Mouse (Mus musculus): ENCODE measurements around the gene Slc22a21. TPM values are rescaled to one million over a fixed set of nuclear protein-coding genes. Genes with fewer than 3 reads are reported as not detected.
A peak's percentile ranks its signal among the peaks of the same experiment; 100 is the strongest.
"Not testable (repeated sequence)": the region's sequence is repeated elsewhere in the genome, so short reads cannot be mapped to it uniquely, and the experiment has no call there.

The Slc22a21 gene
- polyA plus RNA-seq, 1 experiment from 2014 or later, result 1.3 TPM

- H3K4me3 ChIP-seq (ENCODE audit: low read depth, low read length), result no peak overlapping the region
- no peak for ATAC-seq
- H3K36me3 ChIP-seq (replicated peaks; ENCODE audit: insufficient read depth, low read length), result peaks cover 15% of the 10 kb centered on the region
- no peak for DNase-seq
- no peak overlapping the region for H3K27ac ChIP-seq (ENCODE audit: low read depth)
- H3K4me2 ChIP-seq (ENCODE audit: low read depth, low read length), result no peak overlapping the region
- 0 out of 2 replicates have a peak, but pooled peaks cover 2% of the 10 kb centered on the region for H3K27me3 ChIP-seq (ENCODE audit: insufficient read depth, low read length)
- H3K9me3 ChIP-seq (ENCODE audit: low read length), result no peaks in the 10 kb centered on the region
- H3K9ac ChIP-seq (replicated peaks), result no peak overlapping the region
- H3K4me1 ChIP-seq (ENCODE audit: insufficient read depth), result peaks cover 11% of the 10 kb centered on the region
- TF ChIP-seq EP300 (IDR thresholded peaks at IDR 0.05; ENCODE audit: low read depth) (no peak), CTCF (IDR thresholded peaks at IDR 0.05; ENCODE audit: low read depth) (no peak)
- 84% methylated on average over 4 of the region's 4 CpGs for WGBS (ENCODE audit: insufficient replicate concordance)
Observed at GRCm38 (mm10) chr11:53981396-53981795, 1.3 kb upstream of the Slc22a21 start.

- peak; percentile 7; the same call in 1 of the 2 replicates for ATAC-seq
- H3K27ac ChIP-seq (ENCODE audit: low read depth), result not testable (repeated sequence)
- WGBS (ENCODE audit: insufficient replicate concordance), result 3% methylated on average over 23 of the region's 23 CpGs
Observed at GRCm38 (mm10) chr11:53979456-53979787, 710 bp downstream of the Slc22a21 start.

GRCm38 (mm10) chr11:53977672-53978071, 2.5 kb downstream of the Slc22a21 start:
- WGBS (ENCODE audit: insufficient replicate concordance), result 67% methylated on average over 3 of the region's 3 CpGs
- Histone ChIP-seq H3K9ac (replicated peaks) (no peak overlapping the region), H3K4me3 (ENCODE audit: low read depth, low read length) (no peak overlapping the region), H3K27ac (ENCODE audit: low read depth) (no peak overlapping the region), H3K27me3 (ENCODE audit: insufficient read depth, low read length) (0 out of 2 replicates have a peak, but pooled peaks cover 2% of the 10 kb centered on the region), H3K4me2 (ENCODE audit: low read depth, low read length) (no peak overlapping the region), H3K4me1 (ENCODE audit: insufficient read depth) (peaks cover 11% of the 10 kb centered on the region), H3K9me3 (ENCODE audit: low read length) (no peaks in the 10 kb centered on the region), H3K36me3 (replicated peaks; ENCODE audit: insufficient read depth, low read length) (no peaks in the 10 kb centered on the region)
- ATAC-seq (no peak), DNase-seq (no peak)
- TF ChIP-seq EP300 (IDR thresholded peaks at IDR 0.05; ENCODE audit: low read depth), result no peak
- peak; percentile 20; the same call in 1 of the 2 replicates for TF ChIP-seq CTCF (IDR thresholded peaks at IDR 0.05; ENCODE audit: low read depth)

More at GRCm38 (mm10) chr11:53979456-53979787, 710 bp downstream of the Slc22a21 start:
- DNase-seq, result peak; percentile 23
- H3K27me3 ChIP-seq (ENCODE audit: insufficient read depth, low read length); H3K36me3 ChIP-seq (replicated peaks; ENCODE audit: insufficient read depth, low read length); H3K9me3 ChIP-seq (ENCODE audit: low read length): not testable (repeated sequence)
- H3K4me1 ChIP-seq (ENCODE audit: insufficient read depth), result peaks cover 11% of the 10 kb centered on the region
- H3K4me3 ChIP-seq (ENCODE audit: low read depth, low read length), result peak overlapping the region; percentile 59
- H3K9ac ChIP-seq (replicated peaks), result peak overlapping the region; percentile 67
- H3K4me2 ChIP-seq (ENCODE audit: low read depth, low read length), result peak overlapping the region; percentile 98

GRCm38 (mm10) chr11:53975559-53975958, 4.6 kb downstream of the Slc22a21 start:
- Histone ChIP-seq H3K36me3 (replicated peaks; ENCODE audit: insufficient read depth, low read length) (no peaks in the 10 kb centered on the region), H3K9ac (replicated peaks) (no peak overlapping the region), H3K27me3 (ENCODE audit: insufficient read depth, low read length) (0 out of 2 replicates have a peak, but pooled peaks cover 2% of the 10 kb centered on the region), H3K4me1 (ENCODE audit: insufficient read depth) (peaks cover 11% of the 10 kb centered on the region), H3K9me3 (ENCODE audit: low read length) (no peaks in the 10 kb centered on the region), H3K4me3 (ENCODE audit: low read depth, low read length) (no peak overlapping the region), H3K27ac (ENCODE audit: low read depth) (no peak overlapping the region), H3K4me2 (ENCODE audit: low read depth, low read length) (no peak overlapping the region)
- TF ChIP-seq CTCF (IDR thresholded peaks at IDR 0.05; ENCODE audit: low read depth) (no peak), EP300 (IDR thresholded peaks at IDR 0.05; ENCODE audit: low read depth) (no peak)
- DNase-seq, result no peak
- no peak for ATAC-seq

GRCm38 (mm10) chr11:53958984-53959383, 21.1 kb downstream of the Slc22a21 start:
- Histone ChIP-seq H3K27me3 (ENCODE audit: insufficient read depth, low read length) (no peaks in the 10 kb centered on the region), H3K9ac (replicated peaks) (no peak overlapping the region), H3K4me3 (ENCODE audit: low read depth, low read length) (no peak overlapping the region), H3K36me3 (replicated peaks; ENCODE audit: insufficient read depth, low read length) (no peaks in the 10 kb centered on the region), H3K27ac (ENCODE audit: low read depth) (no peak overlapping the region), H3K4me1 (ENCODE audit: insufficient read depth) (no peaks in the 10 kb centered on the region), H3K4me2 (ENCODE audit: low read depth, low read length) (no peak overlapping the region), H3K9me3 (ENCODE audit: low read length) (no peaks in the 10 kb centered on the region)
- 54% methylated on average over 3 of the region's 3 CpGs for WGBS (ENCODE audit: insufficient replicate concordance)
- ATAC-seq, result no peak
- no peak for DNase-seq
- TF ChIP-seq EP300 (IDR thresholded peaks at IDR 0.05; ENCODE audit: low read depth), result no peak
- peak; percentile 38 for TF ChIP-seq CTCF (IDR thresholded peaks at IDR 0.05; ENCODE audit: low read depth)

- H3K4me1 ChIP-seq (ENCODE audit: insufficient read depth); H3K9me3 ChIP-seq (ENCODE audit: low read length); H3K4me2 ChIP-seq (ENCODE audit: low read depth, low read length); ATAC-seq; H3K27ac ChIP-seq (ENCODE audit: low read depth); H3K9ac ChIP-seq (replicated peaks); H3K36me3 ChIP-seq (replicated peaks; ENCODE audit: insufficient read depth, low read length); H3K4me3 ChIP-seq (ENCODE audit: low read depth, low read length); H3K27me3 ChIP-seq (ENCODE audit: insufficient read depth, low read length): not testable (repeated sequence)
- WGBS (ENCODE audit: insufficient replicate concordance), result 36% methylated on average over 4 of the region's 4 CpGs
- TF ChIP-seq CTCF (IDR thresholded peaks at IDR 0.05; ENCODE audit: low read depth), result peak; percentile 58
- DNase-seq, result peak; percentile 29
Observed at GRCm38 (mm10) chr11:53958176-53958575, 22.0 kb downstream of the Slc22a21 start.

- 56% methylated on average over 1 of the region's 1 CpGs for WGBS (ENCODE audit: insufficient replicate concordance)
- Histone ChIP-seq H3K9ac (replicated peaks) (no peak overlapping the region), H3K4me1 (ENCODE audit: insufficient read depth) (no peaks in the 10 kb centered on the region), H3K27ac (ENCODE audit: low read depth) (no peak overlapping the region), H3K27me3 (ENCODE audit: insufficient read depth, low read length) (no peaks in the 10 kb centered on the region), H3K4me3 (ENCODE audit: low read depth, low read length) (no peak overlapping the region), H3K36me3 (replicated peaks; ENCODE audit: insufficient read depth, low read length) (no peaks in the 10 kb centered on the region), H3K9me3 (ENCODE audit: low read length) (no peaks in the 10 kb centered on the region), H3K4me2 (ENCODE audit: low read depth, low read length) (no peak overlapping the region)
- TF ChIP-seq CTCF (IDR thresholded peaks at IDR 0.05; ENCODE audit: low read depth) (no peak), EP300 (IDR thresholded peaks at IDR 0.05; ENCODE audit: low read depth) (no peak)
- ATAC-seq, result no peak
- DNase-seq, result no peak
Observed at GRCm38 (mm10) chr11:53956636-53957035, 23.5 kb downstream of the Slc22a21 start.
